Mouse (Mus musculus): ENCODE results near the gene Il11ra1. TPM values are rescaled to one million over a fixed set of nuclear protein-coding genes. Genes with fewer than 3 reads are reported as not detected.

Gene Il11ra1
- polyA plus RNA-seq, 1 experiment from 2014 or later, result 53.6 TPM

- WGBS, result 70% methylated on average over 1 of the region's 1 CpGs
- Histone ChIP-seq H3K4me3 (no peak overlapping the region), H3K36me3 (peaks cover 12% of the 10 kb centered on the region), H3K4me2 (no peak overlapping the region), H3K4me1 (replicated peaks) (peaks cover 19% of the 10 kb centered on the region), H3K9ac (no peak overlapping the region), H3K27ac (replicated peaks) (no peak overlapping the region), H3K27me3 (peaks cover 5% of the 10 kb centered on the region), H3K9me3 (no peaks in the 10 kb centered on the region)
- no peak for ATAC-seq (ENCODE audit: low read depth)
Measured at GRCm38 (mm10) chr4:41738256-41738603, 38.4 kb downstream of the Il11ra1 start.

GRCm38 (mm10) chr4:41739260-41739659 lies 39.5 kb downstream of the Il11ra1 start:
- 91% methylated on average over 13 of the region's 13 CpGs for WGBS
- Histone ChIP-seq H3K36me3 (peaks cover 12% of the 10 kb centered on the region), H3K4me1 (replicated peaks) (peaks cover 19% of the 10 kb centered on the region), H3K27me3 (no peaks in the 10 kb centered on the region), H3K4me2 (peak overlapping the region; percentile 84), H3K4me3 (no peak overlapping the region), H3K9ac (no peak overlapping the region), H3K27ac (replicated peaks) (no peak overlapping the region), H3K9me3 (no peaks in the 10 kb centered on the region)
- no peak for ATAC-seq (ENCODE audit: low read depth)

- Histone ChIP-seq H3K9ac (peak overlapping the region; percentile 83), H3K4me3 (peak overlapping the region; percentile 79), H3K9me3 (no peaks in the 10 kb centered on the region), H3K27ac (replicated peaks) (peak overlapping the region; percentile 87), H3K36me3 (peaks cover 12% of the 10 kb centered on the region), H3K27me3 (no peaks in the 10 kb centered on the region), H3K4me1 (replicated peaks) (peaks cover 19% of the 10 kb centered on the region), H3K4me2 (peak overlapping the region; percentile 84)
- peak; percentile 87 for ATAC-seq (ENCODE audit: low read depth)
- WGBS, result under 1% methylated on average over 48 of the region's 48 CpGs
Measured at GRCm38 (mm10) chr4:41740380-41741157, 40.8 kb downstream of the Il11ra1 start.

- peak overlapping the region; percentile 84 for H3K4me2 ChIP-seq
- 0 out of 2 replicates have a peak, but pooled peaks cover 4% of the 10 kb centered on the region for H3K9me3 ChIP-seq
- peaks cover 12% of the 10 kb centered on the region for H3K36me3 ChIP-seq
- WGBS, result 0% methylated on average over 27 of the region's 27 CpGs
- peak overlapping the region; percentile 79 for H3K4me3 ChIP-seq
- peak overlapping the region; percentile 87 for H3K27ac ChIP-seq (replicated peaks)
- H3K4me1 ChIP-seq (replicated peaks), result peaks cover 19% of the 10 kb centered on the region
- H3K27me3 ChIP-seq, result no peaks in the 10 kb centered on the region
- peak overlapping the region; percentile 83 for H3K9ac ChIP-seq
- ATAC-seq (ENCODE audit: low read depth), result peak; percentile 97
Measured at GRCm38 (mm10) chr4:41741158-41741560, 41.4 kb downstream of the Il11ra1 start.

- 82% methylated on average over 2 of the region's 2 CpGs for WGBS
- H3K27me3 ChIP-seq, result 0 out of 2 replicates have a peak, but pooled peaks cover 4% of the 10 kb centered on the region
- H3K9me3 ChIP-seq, result peaks cover 15% of the 10 kb centered on the region
- no peak overlapping the region for H3K27ac ChIP-seq (replicated peaks)
- H3K4me3 ChIP-seq, result no peak overlapping the region
- H3K4me2 ChIP-seq, result no peak overlapping the region
- H3K9ac ChIP-seq, result no peak overlapping the region
- H3K36me3 ChIP-seq, result peaks cover 3% of the 10 kb centered on the region
- ATAC-seq (ENCODE audit: low read depth), result no peak
- peaks cover 16% of the 10 kb centered on the region for H3K4me1 ChIP-seq (replicated peaks)
Measured at GRCm38 (mm10) chr4:41744131-41744530, 44.3 kb downstream of the Il11ra1 start.

GRCm38 (mm10) chr4:41745021-41745420 lies 45.2 kb downstream of the Il11ra1 start:
- 0 out of 2 replicates have a peak, but pooled peaks cover 9% of the 10 kb centered on the region for H3K27me3 ChIP-seq
- H3K4me1 ChIP-seq (replicated peaks), result peaks cover 7% of the 10 kb centered on the region
- no peak for ATAC-seq (ENCODE audit: low read depth)
- no peaks in the 10 kb centered on the region for H3K36me3 ChIP-seq
- no peak overlapping the region for H3K4me2 ChIP-seq
- 93% methylated on average over 1 of the region's 1 CpGs for WGBS
- no peak overlapping the region for H3K4me3 ChIP-seq
- H3K27ac ChIP-seq (replicated peaks), result no peak overlapping the region
- H3K9ac ChIP-seq, result no peak overlapping the region
- H3K9me3 ChIP-seq, result peaks cover 15% of the 10 kb centered on the region

GRCm38 (mm10) chr4:41754797-41755337 lies 55.1 kb downstream of the Il11ra1 start, which contains the start of gene Galt:
Gene Galt (plus strand): TSS chr4:41755228.
- peaks cover 8% of the 10 kb centered on the region; the same call in 1 of the 2 replicates for H3K36me3 ChIP-seq
- peaks cover 18% of the 10 kb centered on the region for H3K4me1 ChIP-seq (replicated peaks)
- peaks cover 4% of the 10 kb centered on the region; the same call in 1 of the 2 replicates for H3K27me3 ChIP-seq
- H3K4me3 ChIP-seq, result peak within 1 kb of the TSS; percentile 62
- no peaks in the 10 kb centered on the region for H3K9me3 ChIP-seq
- H3K4me2 ChIP-seq, result peak within 1 kb of the TSS; percentile 95
- peak; percentile 54 for ATAC-seq (ENCODE audit: low read depth)
- H3K9ac ChIP-seq, result peak within 1 kb of the TSS; percentile 83
- H3K27ac ChIP-seq (replicated peaks), result peak within 1 kb of the TSS; percentile 83
- WGBS, result 9% methylated on average over 14 of the region's 14 CpGs

GRCm38 (mm10) chr4:41755338-41756305 lies 55.8 kb downstream of the Il11ra1 start, which contains the start of gene Sigmar1:
Gene Sigmar1 (minus strand): TSS chr4:41756157.
- Histone ChIP-seq H3K4me1 (replicated peaks) (peaks cover 25% of the 10 kb centered on the region), H3K9me3 (no peaks in the 10 kb centered on the region), H3K27me3 (peaks cover 4% of the 10 kb centered on the region; the same call in 1 of the 2 replicates), H3K36me3 (peaks cover 8% of the 10 kb centered on the region; the same call in 1 of the 2 replicates), H3K27ac (replicated peaks) (peak within 1 kb of the TSS; percentile 83), H3K9ac (peak within 1 kb of the TSS; percentile 83), H3K4me2 (peak within 1 kb of the TSS; percentile 95), H3K4me3 (peak within 1 kb of the TSS; percentile 62)
- under 1% methylated on average over 57 of the region's 57 CpGs for WGBS
- peak; percentile 75 for ATAC-seq (ENCODE audit: low read depth)

GRCm38 (mm10) chr4:41756440-41756839 lies 56.7 kb downstream of the Il11ra1 start:
- H3K4me3 ChIP-seq, result peak overlapping the region; percentile 62
- peaks cover 4% of the 10 kb centered on the region; the same call in 1 of the 2 replicates for H3K27me3 ChIP-seq
- H3K9ac ChIP-seq, result peak overlapping the region; percentile 83
- H3K36me3 ChIP-seq, result peaks cover 8% of the 10 kb centered on the region; the same call in 1 of the 2 replicates
- ATAC-seq (ENCODE audit: low read depth), result peak; percentile 15; the same call in 1 of the 2 replicates
- 79% methylated on average over 8 of the region's 8 CpGs for WGBS
- peak overlapping the region; percentile 95 for H3K4me2 ChIP-seq
- H3K9me3 ChIP-seq, result no peaks in the 10 kb centered on the region
- H3K4me1 ChIP-seq (replicated peaks), result peaks cover 33% of the 10 kb centered on the region
- no peak overlapping the region for H3K27ac ChIP-seq (replicated peaks)

GRCm38 (mm10) chr4:41757321-41757720 lies 57.5 kb downstream of the Il11ra1 start:
- Histone ChIP-seq H3K27me3 (peaks cover 4% of the 10 kb centered on the region; the same call in 1 of the 2 replicates), H3K9me3 (no peaks in the 10 kb centered on the region), H3K9ac (no peak overlapping the region), H3K27ac (replicated peaks) (no peak overlapping the region), H3K4me1 (replicated peaks) (peaks cover 42% of the 10 kb centered on the region), H3K36me3 (peaks cover 8% of the 10 kb centered on the region; the same call in 1 of the 2 replicates), H3K4me3 (no peak overlapping the region), H3K4me2 (no peak overlapping the region)
- ATAC-seq (ENCODE audit: low read depth), result no peak
- WGBS, result 95% methylated on average over 13 of the region's 13 CpGs

GRCm38 (mm10) chr4:41758021-41758420 lies 58.2 kb downstream of the Il11ra1 start:
- no peak for ATAC-seq (ENCODE audit: low read depth)
- Histone ChIP-seq H3K36me3 (peaks cover 8% of the 10 kb centered on the region; the same call in 1 of the 2 replicates), H3K27me3 (no peaks in the 10 kb centered on the region), H3K27ac (replicated peaks) (no peak overlapping the region), H3K4me2 (no peak overlapping the region), H3K4me1 (replicated peaks) (peaks cover 48% of the 10 kb centered on the region), H3K4me3 (no peak overlapping the region), H3K9me3 (no peaks in the 10 kb centered on the region), H3K9ac (no peak overlapping the region)
- 86% methylated on average over 11 of the region's 11 CpGs for WGBS
